Mouse (Mus musculus): ENCODE data around the gene Zbtb20.

Gene Zbtb20

GRCm38 (mm10) chr16:43482738-43483137, 607.1 kb downstream of the Zbtb20 start:
- no peak for DNase-seq (ENCODE audit: low spot score in 2 of 2)

GRCm38 (mm10) chr16:43484400-43484799, 608.7 kb downstream of the Zbtb20 start:
- no peak for DNase-seq (ENCODE audit: low spot score in 2 of 2)

DNA sequence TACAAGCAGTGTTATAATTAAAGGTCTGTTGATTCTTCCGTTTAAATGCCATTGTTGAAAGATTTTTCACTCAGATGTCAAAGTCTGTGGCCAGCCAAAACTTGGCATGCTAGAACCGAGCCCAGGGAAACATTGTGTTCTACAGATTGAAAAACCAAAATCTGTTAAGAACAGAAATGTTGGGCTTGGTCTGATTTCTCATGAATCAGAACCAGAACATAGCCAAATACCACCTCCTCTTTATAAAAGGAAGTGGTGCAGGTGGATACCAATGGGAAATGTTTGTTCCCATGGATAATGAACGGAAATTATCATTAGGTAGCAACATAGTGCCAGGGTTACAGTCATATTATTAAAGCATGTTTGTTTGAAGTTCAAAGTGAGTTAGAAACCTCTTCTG, 613.7 kb downstream of the Zbtb20 start:
- DNase-seq (ENCODE audit: low spot score in 2 of 2) = no peak

DNA sequence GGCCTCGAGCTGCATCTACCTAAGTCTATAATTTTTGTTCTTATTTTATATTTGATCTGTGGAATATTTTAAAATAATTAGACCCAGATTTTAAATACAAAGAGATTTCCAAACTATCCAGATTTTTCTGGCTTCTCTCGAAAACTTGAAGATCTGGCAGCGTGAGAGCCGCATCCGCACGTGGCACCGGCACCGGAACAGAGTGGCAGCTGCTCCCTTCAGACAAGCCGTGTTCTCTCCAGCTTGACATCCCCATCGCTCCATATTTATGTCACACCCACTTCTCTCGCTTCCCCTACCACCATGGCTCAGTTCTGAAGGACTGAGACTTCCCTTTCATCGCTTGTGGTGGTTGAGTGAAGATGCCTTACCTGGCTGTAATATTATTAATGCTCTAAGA, 614.3 kb downstream of the Zbtb20 start:
- no peak for DNase-seq (ENCODE audit: low spot score in 2 of 2)

- no peak for DNase-seq (ENCODE audit: low spot score in 2 of 2)
Observed at GRCm38 (mm10) chr16:43492863-43493262, 617.2 kb downstream of the Zbtb20 start.

DNA sequence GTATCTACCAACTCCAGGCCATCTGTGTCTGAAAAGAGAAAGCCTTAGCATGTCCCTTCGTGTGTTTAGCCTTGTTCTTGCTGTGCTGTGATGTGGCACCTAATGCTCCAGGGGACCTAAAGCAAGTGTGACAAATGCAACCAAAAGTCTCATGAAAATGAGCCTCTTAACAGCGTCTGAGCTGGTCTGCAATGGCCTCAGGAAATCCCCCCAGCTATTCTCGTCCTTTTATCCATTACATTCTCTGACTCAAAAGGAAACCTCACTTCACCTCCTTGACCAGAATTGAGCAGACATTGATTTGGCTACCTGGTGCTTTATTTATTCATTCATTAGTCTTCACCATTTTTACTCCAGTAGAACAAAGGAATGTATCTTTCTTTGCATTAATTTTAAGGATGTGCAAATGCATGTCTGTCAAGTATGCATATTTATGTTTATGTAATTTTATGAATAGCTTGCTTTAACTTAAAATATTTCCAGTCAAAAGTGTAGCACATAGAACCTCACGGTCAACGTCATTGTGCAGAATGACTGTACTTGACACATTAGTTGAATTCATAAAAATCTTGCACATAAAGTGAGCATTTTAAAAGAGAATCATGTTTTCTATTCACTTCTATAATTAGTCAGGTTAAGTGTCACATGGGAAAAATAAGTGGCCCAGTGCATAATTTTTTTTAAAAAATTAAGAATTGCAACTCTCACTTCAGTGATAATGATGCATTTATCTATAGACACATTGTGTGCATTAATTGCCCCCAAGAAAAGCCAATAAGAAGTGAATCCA, 618.1 kb downstream of the Zbtb20 start:
- DNase-seq (ENCODE audit: low spot score in 2 of 2) = no peak

DNA sequence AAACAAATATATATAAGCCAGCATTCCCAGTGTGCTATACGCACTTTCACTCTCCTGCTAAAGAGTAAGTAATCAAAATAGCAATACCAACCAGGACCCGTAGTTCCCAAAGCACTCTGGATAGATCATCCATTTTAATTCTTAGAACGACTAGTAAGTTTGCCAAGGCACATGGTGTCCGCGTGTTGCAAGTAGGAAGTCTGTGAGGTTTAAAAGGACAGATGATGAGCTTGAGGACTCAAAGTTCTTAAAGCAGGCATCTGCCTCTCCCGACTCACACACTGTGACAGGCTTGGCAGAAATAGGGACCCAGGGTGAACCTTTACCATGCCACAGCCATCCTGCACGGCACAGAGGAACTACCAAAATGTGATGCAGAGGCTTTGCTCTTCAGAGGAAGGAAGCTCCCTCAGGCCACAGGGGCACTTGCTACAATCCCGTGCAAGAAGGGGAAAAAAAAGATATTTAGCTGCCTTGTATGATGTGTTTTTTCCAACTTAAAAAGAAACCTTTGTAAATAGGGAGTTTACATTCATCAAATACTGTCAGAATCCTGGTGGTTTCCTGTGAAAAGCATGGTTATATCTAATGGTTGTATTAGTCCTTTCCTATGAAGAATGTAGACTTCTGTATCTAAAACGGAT, 619.6 kb downstream of the Zbtb20 start:
- DNase-seq (ENCODE audit: low spot score in 2 of 2) = no peak

DNA sequence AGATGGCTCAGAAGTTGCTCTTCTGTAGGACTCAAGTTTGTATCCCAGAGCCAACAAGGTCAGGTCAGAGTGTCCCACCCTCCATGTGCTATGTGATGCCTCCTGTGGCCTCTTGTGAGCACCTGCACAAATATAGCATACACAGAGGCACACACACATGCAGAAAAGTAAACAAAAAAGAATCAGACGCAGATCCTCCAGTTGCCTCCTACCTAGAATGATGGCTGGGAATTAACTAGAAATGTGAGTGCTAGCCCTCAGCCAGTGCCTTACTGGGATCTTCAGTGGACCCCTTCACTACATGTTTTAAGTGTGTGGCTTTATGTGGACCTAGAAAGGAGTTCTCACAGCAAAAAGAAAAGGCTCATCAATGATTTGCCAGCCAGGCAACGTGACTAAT, 621.4 kb downstream of the Zbtb20 start:
- DNase-seq (ENCODE audit: low spot score in 2 of 2) = no peak

DNA sequence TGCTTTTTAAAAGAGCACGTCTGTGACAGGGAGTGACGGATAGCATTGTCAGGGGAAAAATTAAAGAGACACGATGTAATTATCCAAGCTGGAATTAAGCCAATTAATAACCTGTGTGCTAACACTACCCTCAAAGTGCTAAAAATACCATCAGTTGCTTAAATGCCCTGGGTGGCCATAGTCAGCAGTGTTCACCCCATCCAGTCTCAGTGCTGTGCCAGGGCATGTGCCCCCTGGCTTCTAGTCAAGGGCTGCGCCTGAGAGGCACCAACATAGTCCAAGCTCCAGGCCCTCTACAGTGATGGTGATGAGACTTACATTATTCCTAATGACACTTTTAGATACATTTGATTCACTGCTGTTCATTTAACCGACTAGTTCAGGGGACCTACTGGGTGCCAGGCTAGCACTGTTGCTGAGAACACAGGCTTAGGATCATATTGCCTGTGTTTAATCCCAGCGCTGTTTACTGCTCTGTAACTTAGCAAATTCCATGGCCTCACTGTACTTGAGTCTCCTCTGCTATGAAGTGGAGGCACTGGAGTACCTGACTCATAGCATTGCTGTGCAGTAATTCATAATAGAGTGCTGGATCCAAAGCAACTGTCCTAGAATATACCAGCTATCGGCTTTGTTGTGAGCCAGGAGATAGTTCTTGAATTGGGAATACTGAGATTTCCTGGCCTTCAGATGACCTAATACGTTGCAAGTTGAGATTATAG, 624.6 kb downstream of the Zbtb20 start:
- DNase-seq (ENCODE audit: low spot score in 2 of 2) = no peak

DNA sequence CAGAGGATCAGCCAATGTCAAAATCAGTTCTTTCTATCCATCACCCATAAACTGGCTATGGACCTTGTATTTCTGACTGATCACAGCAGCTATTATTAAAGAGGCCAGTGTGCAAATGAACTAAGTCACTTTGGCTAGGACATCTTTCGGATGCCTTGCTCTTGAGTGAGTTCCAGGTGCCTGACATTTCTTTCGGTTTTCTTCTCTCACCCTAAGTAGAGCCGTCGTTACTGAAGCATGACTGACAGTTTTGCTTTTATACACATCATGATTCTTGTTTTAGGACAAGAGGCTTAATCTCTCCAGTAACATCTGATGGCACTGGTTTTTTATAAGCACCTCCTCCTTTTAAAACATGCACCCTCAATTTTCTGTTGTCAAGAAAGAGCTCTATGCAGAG, 625.6 kb downstream of the Zbtb20 start:
- no peak for DNase-seq (ENCODE audit: low spot score in 2 of 2)

- no peak for DNase-seq (ENCODE audit: low spot score in 2 of 2)
Observed at GRCm38 (mm10) chr16:43502339-43503009, 626.8 kb downstream of the Zbtb20 start.

GRCm38 (mm10) chr16:43503010-43503635, 627.4 kb downstream of the Zbtb20 start:
- no peak for DNase-seq (ENCODE audit: low spot score in 2 of 2)

GRCm38 (mm10) chr16:43503636-43504010, 627.9 kb downstream of the Zbtb20 start:
- DNase-seq (ENCODE audit: low spot score in 2 of 2) = no peak

DNA sequence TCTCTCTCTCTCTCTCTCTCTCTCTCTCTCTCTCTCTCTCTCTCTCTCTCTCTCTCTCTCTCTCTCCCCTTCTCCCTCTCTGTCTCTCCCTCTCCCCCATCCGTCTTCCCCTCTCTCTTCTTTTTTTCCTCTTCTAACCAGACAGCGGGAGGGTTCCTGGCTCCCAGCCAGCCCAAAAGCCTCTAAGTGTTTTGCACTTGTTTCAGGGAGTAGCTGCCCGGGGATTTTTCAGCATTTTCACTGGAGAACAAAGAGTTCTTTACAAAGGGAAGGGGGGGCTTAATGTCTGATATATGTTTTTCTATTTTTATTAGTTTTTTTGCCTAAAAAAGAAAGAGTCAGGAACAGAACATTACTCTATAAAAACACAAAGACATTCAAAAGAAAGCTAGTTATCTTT, 628.5 kb downstream of the Zbtb20 start:
- DNase-seq (ENCODE audit: low spot score in 2 of 2) = peak; percentile 57 to 59

GRCm38 (mm10) chr16:43504556-43504955, 628.9 kb downstream of the Zbtb20 start:
- no peak for DNase-seq (ENCODE audit: low spot score in 2 of 2)

DNA sequence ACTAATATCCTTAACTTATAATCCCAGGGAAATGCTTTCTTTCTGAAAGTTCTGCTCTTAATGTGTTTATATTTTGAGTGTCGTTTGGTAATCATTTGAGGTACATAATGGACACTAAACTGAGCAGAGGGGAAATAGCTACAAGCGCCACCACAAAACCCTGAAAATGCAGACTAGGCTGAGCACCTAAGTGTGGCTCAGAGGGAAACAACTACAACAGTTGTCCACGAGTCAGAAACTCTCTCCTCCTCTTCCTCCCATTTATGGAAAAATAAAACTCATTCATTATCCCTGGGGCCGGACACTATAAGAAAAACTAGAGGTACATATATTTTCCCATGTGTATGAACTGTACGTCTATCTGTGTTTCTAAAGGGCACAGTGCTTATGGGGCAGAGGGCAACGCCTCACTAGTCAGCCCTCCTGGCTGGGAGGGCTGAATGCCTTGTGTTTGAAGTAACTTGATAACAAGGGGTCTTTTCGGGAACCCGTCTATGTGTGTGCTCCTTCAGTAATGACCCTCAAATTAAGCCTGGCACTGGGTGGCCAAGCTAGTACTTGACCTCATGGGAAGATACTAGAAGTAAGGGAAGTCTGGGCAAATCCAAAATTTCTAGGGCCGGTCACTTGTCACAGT, 629.8 kb downstream of the Zbtb20 start:
- no peak for DNase-seq (ENCODE audit: low spot score in 2 of 2)

DNA sequence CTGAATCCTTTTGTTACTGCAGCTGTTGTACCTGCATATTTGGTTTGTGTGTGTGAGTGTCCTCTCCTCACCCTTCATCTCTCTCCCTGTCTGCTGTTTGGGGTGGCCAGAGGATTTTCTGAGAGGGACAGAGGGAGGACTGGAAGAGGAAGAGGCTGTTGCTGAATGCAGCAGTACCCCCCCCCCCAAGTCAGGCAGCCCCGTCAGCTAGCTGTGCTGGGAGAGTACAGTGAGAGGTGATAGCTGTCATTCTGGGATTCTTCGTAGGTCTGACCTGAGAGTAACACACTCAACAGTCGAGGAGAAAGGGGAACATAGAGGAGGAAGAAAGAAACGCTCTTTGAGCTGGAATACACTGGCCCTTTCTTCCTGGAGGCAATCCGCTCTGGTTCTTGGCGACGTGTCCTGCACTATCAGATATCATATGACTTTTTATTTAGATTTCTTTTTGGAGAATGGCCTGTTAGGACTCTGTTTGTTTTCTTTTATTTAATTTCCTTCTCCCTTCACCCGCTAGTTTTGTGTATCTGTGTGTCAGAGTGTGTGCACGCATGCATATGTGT, 630.6 kb downstream of the Zbtb20 start:
- DNase-seq (ENCODE audit: low spot score in 2 of 2) = no peak

DNA sequence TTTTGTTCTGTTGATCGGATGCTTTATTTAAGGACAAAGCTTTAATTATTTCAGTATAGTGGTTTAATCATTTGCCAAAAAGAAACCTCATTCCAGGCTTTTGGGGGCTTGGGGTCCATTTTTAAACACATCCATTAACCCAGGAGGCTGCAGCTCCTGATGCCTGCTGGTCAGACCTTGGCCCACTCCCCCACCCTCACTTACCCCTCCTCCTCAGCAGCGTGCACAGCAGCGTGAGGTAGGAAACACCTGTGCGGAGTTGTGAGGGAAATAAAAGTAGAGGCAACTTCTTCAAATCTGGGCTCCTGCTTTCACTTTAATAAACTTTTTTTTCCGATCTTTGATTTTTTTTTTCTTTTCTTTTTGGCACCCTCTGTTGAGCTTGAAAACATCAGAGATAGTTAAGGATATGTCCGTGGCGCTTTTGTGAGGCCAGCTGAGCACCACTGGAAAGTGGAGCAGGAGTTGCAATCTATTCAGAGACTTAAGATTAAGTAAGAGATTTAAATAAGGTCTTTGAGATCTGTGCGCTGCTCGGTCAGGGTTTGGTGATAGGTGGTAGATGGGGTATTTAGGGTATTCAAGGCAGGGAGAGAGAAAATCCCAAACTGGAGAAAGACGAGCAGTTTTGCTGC, 631.2 kb downstream of the Zbtb20 start:
- no peak for DNase-seq (ENCODE audit: low spot score in 2 of 2)

DNA sequence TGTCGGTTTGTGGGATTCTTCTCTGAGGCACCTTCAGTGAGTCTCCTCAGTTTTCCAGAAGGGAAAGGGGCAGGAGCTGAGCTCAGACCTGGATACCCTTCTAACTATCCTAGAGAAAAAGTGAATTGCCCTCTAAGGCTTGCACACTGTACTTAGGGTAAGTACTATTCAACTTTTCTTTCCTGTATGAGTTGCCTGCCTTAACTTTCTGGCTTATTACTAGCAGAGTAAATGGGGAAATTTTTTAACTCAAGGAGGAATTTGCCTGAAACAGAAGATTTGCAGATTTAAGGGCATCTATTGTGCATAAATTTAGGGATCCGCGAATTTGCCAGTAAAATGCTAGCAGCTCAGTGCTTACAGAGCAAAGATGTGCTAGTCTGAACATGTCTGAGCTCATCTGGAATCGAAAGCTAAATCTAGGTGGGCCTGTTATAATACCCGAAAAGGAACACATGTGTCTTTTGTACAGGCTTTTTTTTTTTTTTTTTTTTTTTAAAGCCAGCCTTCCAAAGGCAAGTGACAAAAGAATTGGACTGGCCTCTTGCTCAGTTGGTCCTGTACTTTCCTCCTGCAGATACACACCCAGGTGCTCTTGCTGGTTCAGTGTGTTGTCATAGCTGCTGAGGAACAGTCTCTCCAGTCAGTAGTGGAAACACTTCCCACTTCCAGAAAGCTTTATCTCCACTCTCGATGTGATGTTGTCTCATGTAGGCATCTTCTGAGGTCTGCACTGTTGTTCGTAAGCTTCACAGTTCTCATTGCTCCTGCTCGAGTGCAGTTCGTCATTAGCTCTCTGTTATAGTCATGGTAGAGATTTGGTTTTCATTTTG, 632.7 kb downstream of the Zbtb20 start:
- DNase-seq (ENCODE audit: low spot score in 2 of 2) = peak in 1 of 2 experiments; percentile 22

DNA sequence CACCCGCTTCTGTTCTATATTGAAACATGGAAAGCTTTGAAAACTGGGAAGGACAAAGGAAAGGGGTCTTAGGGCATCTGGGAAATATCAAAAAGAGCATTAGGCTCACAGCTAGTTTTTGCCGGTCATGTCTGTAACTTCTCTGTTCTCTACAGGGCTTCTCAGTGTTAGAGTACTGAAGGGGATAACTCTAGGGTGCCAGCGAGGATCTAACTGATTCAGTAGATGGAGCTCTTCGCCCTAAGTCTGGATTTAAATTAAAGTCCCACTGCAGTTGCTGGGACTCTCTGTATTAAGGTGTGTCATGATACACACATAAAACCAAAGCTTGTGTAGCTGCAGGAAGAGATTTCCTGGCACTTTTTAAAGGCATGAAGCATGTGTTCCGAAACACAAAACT, 634.8 kb downstream of the Zbtb20 start:
- DNase-seq (ENCODE audit: low spot score in 2 of 2) = peak in 1 of 2 experiments; percentile 29

Measured in frontal cortex, postnatal 36 days (tissue).